Mouse (Mus musculus) cerebellum, postnatal 4 days (tissue): Measurements from ENCODE around the gene Cs.

Experiments
- DNase-seq, 2 experiments: peaks; one replicate each; pipeline ENCODE4 v3.0.0; 2022; ENCODE audit warnings: low spot score in 2 of 2, mixed read lengths in 1 of 2

Cs gene

GRCm38 (mm10) chr10:128337306-128338181, at the start of gene Cs:
Gene Cs, plus strand, starts transcription at chr10:128337734.
- peak; percentile 94 to 97 for DNase-seq

GRCm38 (mm10) chr10:128290594-128290993, 46.9 kb upstream of the Cs start:
- DNase-seq: peak in 1 of 2 experiments; percentile 30

GRCm38 (mm10) chr10:128296370-128297090, 41.0 kb upstream of the Cs start:
- DNase-seq: no peak

- DNase-seq: peak in 1 of 2 experiments; percentile 41
These were observed 40.3 kb upstream of the Cs start for GRCm38 (mm10) chr10:128297221-128297620.

GRCm38 (mm10) chr10:128297622-128298021, 39.9 kb upstream of the Cs start:
- DNase-seq: peak in 1 of 2 experiments; percentile 44

GRCm38 (mm10) chr10:128298243-128298642, 39.3 kb upstream of the Cs start:
- no peak for DNase-seq

- DNase-seq: no peak
These were observed 38.8 kb upstream of the Cs start, which contains the start of gene Il23a for GRCm38 (mm10) chr10:128298702-128299171. Gene Il23a, minus strand, starts transcription at chr10:128298752.

- DNase-seq: no peak
These were observed 35.2 kb upstream of the Cs start for GRCm38 (mm10) chr10:128302357-128302756.

GRCm38 (mm10) chr10:128302785-128303125, 34.8 kb upstream of the Cs start:
- no peak for DNase-seq

- DNase-seq: peak; percentile 99 to 100
These were observed 34.2 kb upstream of the Cs start, which contains the start of gene Pan2 for GRCm38 (mm10) chr10:128303126-128304021. Gene Pan2, plus strand, starts transcription at chr10:128303335.

- DNase-seq: no peak
These were observed 27.9 kb upstream of the Cs start for GRCm38 (mm10) chr10:128309654-128310053.

GRCm38 (mm10) chr10:128310177-128310576, 27.4 kb upstream of the Cs start:
- no peak for DNase-seq

GRCm38 (mm10) chr10:128310902-128311301, 26.6 kb upstream of the Cs start:
- DNase-seq: no peak

GRCm38 (mm10) chr10:128315578-128315977, 22.0 kb upstream of the Cs start:
- DNase-seq: no peak

GRCm38 (mm10) chr10:128321641-128322040, 15.9 kb upstream of the Cs start:
- no peak for DNase-seq

- peak; percentile 75 to 85 for DNase-seq
These were observed 15.1 kb upstream of the Cs start, which contains the start of gene Cnpy2 for GRCm38 (mm10) chr10:128322141-128323108. Gene Cnpy2, plus strand, starts transcription at chr10:128322459.

GRCm38 (mm10) chr10:128323516-128323915, 14.0 kb upstream of the Cs start:
- no peak for DNase-seq

- DNase-seq: no peak
These were observed 10.7 kb upstream of the Cs start for GRCm38 (mm10) chr10:128326825-128327224.

- DNase-seq: no peak
These were observed 9.9 kb upstream of the Cs start for GRCm38 (mm10) chr10:128327610-128328009.
